Mouse (Mus musculus) small intestine, adult 2 months (tissue): ENCODE data around the gene Mtmr3.

ENCODE experiments used
- CTCF ChIP-seq: fragments of 200-500 bp; IDR thresholded peaks from 2 replicates; pipeline ENCODE4 v1.5.1; 2012; ENCODE audit warnings: low read depth, mild to moderate bottlenecking, control low read depth, inconsistent platforms, low read length, moderate library complexity, mixed read lengths; ENCODE audit not compliant: insufficient replicate concordance, insufficient read length; ENCODE audit errors: extremely low read depth
- POLR2A ChIP-seq: fragments of 200-500 bp; IDR thresholded peaks from 2 replicates; pipeline ENCODE4 v1.6.1; 2012; ENCODE audit warnings: low read depth, mild to moderate bottlenecking, control low read depth, inconsistent platforms, low read length, moderate library complexity

DNA sequence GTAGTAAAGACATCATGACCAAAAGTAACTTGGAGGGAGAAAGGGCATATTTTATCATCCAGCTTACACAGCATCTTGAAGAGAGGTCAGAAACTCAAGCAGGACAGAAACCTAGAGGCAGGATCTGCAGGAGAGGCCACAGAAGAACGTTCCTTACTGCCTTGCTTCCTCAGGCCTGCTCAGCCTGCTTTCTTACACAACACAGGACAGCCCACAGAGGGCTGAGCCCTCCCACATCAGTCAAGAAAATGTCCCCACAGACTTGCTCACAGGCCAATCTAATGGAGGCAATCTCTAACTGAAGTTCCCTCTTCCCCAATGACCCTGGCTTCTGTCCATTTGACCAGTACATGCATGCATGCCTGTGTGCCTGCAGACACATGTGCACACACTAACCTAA, 152.4 kb downstream of the Mtmr3 start:
- no peak for TF ChIP-seq CTCF
- TF ChIP-seq POLR2A, result no peak
